Mouse (Mus musculus) heart, adult 2 months (tissue): ENCODE measurements at regions not wholly inside any gene's neighbourhood (a gene's known extent, or its start where the extent isn't known, plus 50 kb on each side); places are given as distances from the start of the nearest gene placed in this dataset.

Experiments used
- CTCF ChIP-seq: fragments of 200-600 bp; IDR thresholded peaks from 2 replicates; pipeline ENCODE4 v1.8.1; 2022; ENCODE audit warnings: antibody characterized with exemption, mild to moderate bottlenecking, moderate library complexity
- EP300 ChIP-seq: fragments of 200-500 bp; IDR thresholded peaks from 2 replicates; pipeline ENCODE4 v1.6.1; 2011; ENCODE audit warnings: low read depth, low read length, control low read depth; ENCODE audit not compliant: insufficient read depth
- POLR2A ChIP-seq: fragments of 200-500 bp; IDR thresholded peaks from 2 replicates; pipeline ENCODE4 v1.6.1; 2011; ENCODE audit warnings: mild to moderate bottlenecking, low read depth, low read length, control low read depth; ENCODE audit not compliant: insufficient read depth

GRCm38 (mm10) chr4:56304275-56304674 lies 435.6 kb upstream of the Gm26657 start:
- no peak for TF ChIP-seq CTCF
- no peak for TF ChIP-seq EP300
- no peak for TF ChIP-seq POLR2A
